ENCODE assay signal across 22 mouse cellular contexts in the genomic region with DNA sequence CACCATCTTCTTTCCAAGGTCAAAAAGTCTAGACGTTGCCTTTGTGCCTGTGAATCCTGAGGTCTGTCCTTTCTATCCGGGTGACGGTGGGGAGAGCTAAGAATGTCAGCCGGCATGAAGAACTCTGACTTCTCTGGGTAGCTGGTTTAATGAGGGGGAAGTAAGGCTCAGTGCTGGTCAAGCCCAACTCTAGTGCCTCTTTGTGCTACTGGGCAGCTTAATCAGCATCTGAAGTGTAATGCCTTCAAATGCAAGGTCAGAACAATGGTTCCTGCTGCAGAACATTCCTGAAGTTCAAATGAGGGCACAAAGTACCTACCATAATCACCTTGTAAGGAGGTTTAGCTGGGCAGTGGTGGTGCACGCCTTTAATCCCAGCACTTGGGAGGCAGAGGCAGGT.
DNase-seq lines count a peak whose midpoint lies in the region; TF ChIP-seq lines count a peak whose summit lies in the region.
"Had no signal": no experiment of that assay in that cellular context is flagged by ENCODE, and none has a peak within 500 bp of the region (broad histone marks: within the 10 kb centered on the region; RNA-seq: fewer than 3 reads in every experiment).

No protein-coding gene starts in this region.

- no peak overlapping the region for H3K27ac ChIP-seq in ES-E14 (ENCODE audit: insufficient read depth, low read depth, low read length, poor library complexity, severe bottlenecking)
- no peak overlapping the region for H3K27ac ChIP-seq in layer of hippocampus, adult 2 months

- no peaks in the 10 kb centered on the region for H3K9me3 ChIP-seq in ES-E14 (ENCODE audit: control insufficient read depth, insufficient read depth, low read depth, low read length)

- no peak overlapping the region for H3K9ac ChIP-seq in ES-E14 (ENCODE audit: insufficient read depth, low read depth, low read length, poor library complexity, severe bottlenecking)

- H3K4me3 ChIP-seq in ES-E14 (ENCODE audit: insufficient read depth in 1 of 2, low read depth in 1 of 2, low read length in 2 of 2, poor library complexity in 1 of 2, severe bottlenecking in 1 of 2), result no peak overlapping the region
- H3K4me3 ChIP-seq in layer of hippocampus, adult 2 months, result no peak overlapping the region

- in situ Hi-C loops in ES-E14 (cut with MboI; ENCODE audit: low sequenced_read_pairs in 2 of 2, unreplicated experiment in 2 of 2), result no loop called here

- H3K4me1 ChIP-seq in ES-E14 (ENCODE audit: control insufficient read depth in 2 of 2, insufficient read depth in 2 of 2, low read length in 2 of 2, poor library complexity in 1 of 2), result peaks cover 4 to 7% of the 10 kb centered on the region in 2 experiments; a peak in 2 of 4 replicates

- no peaks in the 10 kb centered on the region for H3K36me3 ChIP-seq in ES-E14 (ENCODE audit: control insufficient read depth, insufficient read depth, low read length, poor library complexity, severe bottlenecking)
- H3K36me3 ChIP-seq: G1E had no signal

- TF ChIP-seq CTCF in layer of hippocampus, adult 2 months (conservative IDR thresholded peaks at IDR 0.05), result no peak

- DNase-seq in ES-CJ7 (ENCODE audit: low read depth, low spot score) (peak; percentile 86), ES-E14 (ENCODE audit: low read depth, low spot score) (peak; percentile 11), R1 (ENCODE audit: low read depth, low spot score) (peak; percentile 79), ZHBTc4 (ENCODE audit: low read depth, low spot score) (peak; percentile 78)
- DNase-seq in spleen, adult 18-20 months, result no peak
- no peak for DNase-seq in cerebellum, postnatal 10 days
- DNase-seq in heart, adult 8-10 months (ENCODE audit: low spot score), result no peak
- DNase-seq in layer of hippocampus, adult 2 months (ENCODE audit: low spot score in 2 of 2), result no peak
- DNase-seq: adrenal gland, adult 2 months; adrenal gland, adult 8-10 months; adrenal gland, postnatal 10 days; adrenal gland, postnatal 14 days; adrenal gland, postnatal 25 days; adrenal gland, postnatal 36 days; B cell, adult 2 months; cerebellum, adult 11 months; cerebellum, adult 11-12 months; cerebellum, adult 18-20 months; cerebellum, adult 2 months; cerebellum, adult 8-10 months; cerebellum, adult 9-10 months had no signal

TF ChIP-seq in ES-E14, 5 proteins besides CTCF, POLR2A, EP300 and RAD21:
- TF ChIP-seq ZC3H11A (IDR thresholded peaks at IDR 0.05; ENCODE audit: borderline replicate concordance, low read depth, low read length), result no peak
- no peak for TF ChIP-seq HCFC1 (IDR thresholded peaks at IDR 0.05; ENCODE audit: borderline replicate concordance, insufficient read depth, low read length)
- TF ChIP-seq CHD2 (IDR thresholded peaks at IDR 0.05; ENCODE audit: low read depth, low read length), result no peak
- no peak for TF ChIP-seq ZNF384 (IDR thresholded peaks at IDR 0.05; ENCODE audit: low read depth, low read length)
- no peak for TF ChIP-seq MAFK (IDR thresholded peaks at IDR 0.05; ENCODE audit: insufficient read depth, low read depth, low read length)

Comparison
In these comparisons a context has a peak if more than half of its experiments do, and no peak if none do; other contexts are left out.
1. DNase-seq: peak in ES-CJ7 (single experiment), ES-E14 (single experiment), R1 (single experiment) and ZHBTc4 (single experiment); none in spleen, adult 18-20 months (0 of 2), cerebellum, postnatal 10 days (0 of 2), heart, adult 8-10 months (single experiment) and layer of hippocampus, adult 2 months (0 of 2).